Comparison of ENCODE assay signal across 1 mouse cellular context in genomic region chr11:115627705-115628464, GRCm38 (mm10).
TF ChIP-seq lines count a peak whose summit lies in the region.

Slc25a19 (minus strand) TSS chr11:115628295.

TF ChIP-seq in CH12.LX, 34 proteins besides CTCF, POLR2A, EP300 and RAD21 (continued from another document):
- TF ChIP-seq E2F4 (IDR thresholded peaks at IDR 0.05; ENCODE audit: insufficient replicate concordance, low read depth, low read length) = peak; percentile 91; the same call in 1 of the 2 replicates
- peak; percentile 90 for TF ChIP-seq MAX (IDR thresholded peaks at IDR 0.05; ENCODE audit: low read length)
- TF ChIP-seq SMC3 (IDR thresholded peaks at IDR 0.05; ENCODE audit: low read depth, low read length) = no peak
- no peak; the same call in 1 of the 2 replicates for TF ChIP-seq CHD1 (IDR thresholded peaks at IDR 0.05; ENCODE audit: low read depth, low read length)
- peak; percentile 96 for TF ChIP-seq CHD2 (IDR thresholded peaks at IDR 0.05; ENCODE audit: low read length)
- TF ChIP-seq NRF1 (IDR thresholded peaks at IDR 0.05; ENCODE audit: low read depth, low read length) = peak; percentile 80
- TF ChIP-seq JUND (conservative IDR thresholded peaks at IDR 0.05; ENCODE audit: low read depth, low read length) = 0 out of 2 replicates have a peak, but pooled peaks have one; percentile 46
- peak; percentile 98 for TF ChIP-seq ZMIZ1 (IDR thresholded peaks at IDR 0.05; ENCODE audit: low read depth, low read length)
- no peak for TF ChIP-seq ZC3H11A (IDR thresholded peaks at IDR 0.05; ENCODE audit: low read depth, low read length)
- peak; percentile 69 for TF ChIP-seq BHLHE40 (IDR thresholded peaks at IDR 0.05; ENCODE audit: low read depth, low read length)
- peak; percentile 97 for TF ChIP-seq ELF1 (IDR thresholded peaks at IDR 0.05; ENCODE audit: low read depth, low read length)
- peak; percentile 85 for TF ChIP-seq TCF12 (IDR thresholded peaks at IDR 0.05; ENCODE audit: low read depth, low read length)
- no peak for TF ChIP-seq ZKSCAN1 (IDR thresholded peaks at IDR 0.05; ENCODE audit: borderline replicate concordance, low read depth, low read length)
